Mouse (Mus musculus): ENCODE data around the gene Tfpi. TPM values are rescaled to one million over a fixed set of nuclear protein-coding genes. Genes with fewer than 3 reads are reported as not detected.
A peak's percentile ranks its signal among the peaks of the same experiment; 100 is the strongest.

Tfpi gene
- polyA plus RNA-seq, 1 experiment from 2014 or later = 14.1 TPM

DNA sequence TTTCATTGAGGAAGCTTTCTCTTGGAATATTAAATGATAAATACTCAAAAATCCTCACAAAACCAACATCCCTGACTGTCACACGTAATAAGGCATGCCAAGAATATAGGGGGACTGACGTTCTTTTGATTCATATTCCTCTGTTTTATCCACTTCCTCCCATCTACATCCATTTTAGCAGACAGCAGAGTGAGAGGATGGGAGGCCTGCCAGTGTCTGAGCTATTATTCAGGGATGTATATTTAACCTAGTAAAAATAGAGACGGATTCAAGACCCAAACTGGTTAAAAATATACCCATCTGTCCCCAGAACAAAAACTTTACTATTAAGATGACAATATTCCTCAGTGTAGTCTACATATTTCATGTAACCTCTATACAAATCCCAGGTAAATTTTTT lies 14.2 kb downstream of the Tfpi start:
- Histone ChIP-seq H3K27ac (ENCODE audit: low read length) (no peak overlapping the region), H3K9me3 (replicated peaks; ENCODE audit: control insufficient read depth, low read length, poor library complexity, severe bottlenecking) (no peaks in the 10 kb centered on the region)

GRCm38 (mm10) chr2:84459651-84460177 lies 16.9 kb downstream of the Tfpi start:
- Histone ChIP-seq H3K27me3 (ENCODE audit: control insufficient read depth, insufficient read depth, low read depth, low read length) (no peaks in the 10 kb centered on the region), H3K36me3 (ENCODE audit: control insufficient read depth, insufficient read depth, low read length) (no peaks in the 10 kb centered on the region), H3K27ac (ENCODE audit: low read length) (no peak overlapping the region), H3K9ac (ENCODE audit: low read depth, low read length) (no peak overlapping the region), H3K4me3 (ENCODE audit: low read depth, low read length) (no peak overlapping the region), H3K4me1 (ENCODE audit: control insufficient read depth, insufficient read depth, low read length) (no peaks in the 10 kb centered on the region), H3K4me2 (ENCODE audit: low read length) (no peak overlapping the region), H3K9me3 (replicated peaks; ENCODE audit: control insufficient read depth, low read length, poor library complexity, severe bottlenecking) (no peaks in the 10 kb centered on the region)
- WGBS = 60% methylated on average over 11 of the region's 11 CpGs
- no peak for ATAC-seq

More for the DNA sequence above, 14.2 kb downstream of the Tfpi start:
- Histone ChIP-seq H3K4me2 (ENCODE audit: low read length) (no peak overlapping the region), H3K36me3 (ENCODE audit: control insufficient read depth, insufficient read depth, low read length) (no peaks in the 10 kb centered on the region), H3K4me1 (ENCODE audit: control insufficient read depth, insufficient read depth, low read length) (no peaks in the 10 kb centered on the region), H3K4me3 (ENCODE audit: low read depth, low read length) (no peak overlapping the region), H3K27me3 (ENCODE audit: control insufficient read depth, insufficient read depth, low read depth, low read length) (no peaks in the 10 kb centered on the region), H3K9ac (ENCODE audit: low read depth, low read length) (no peak overlapping the region)
- ATAC-seq = no peak
- WGBS = 90% methylated on average over 3 of the region's 3 CpGs

DNA sequence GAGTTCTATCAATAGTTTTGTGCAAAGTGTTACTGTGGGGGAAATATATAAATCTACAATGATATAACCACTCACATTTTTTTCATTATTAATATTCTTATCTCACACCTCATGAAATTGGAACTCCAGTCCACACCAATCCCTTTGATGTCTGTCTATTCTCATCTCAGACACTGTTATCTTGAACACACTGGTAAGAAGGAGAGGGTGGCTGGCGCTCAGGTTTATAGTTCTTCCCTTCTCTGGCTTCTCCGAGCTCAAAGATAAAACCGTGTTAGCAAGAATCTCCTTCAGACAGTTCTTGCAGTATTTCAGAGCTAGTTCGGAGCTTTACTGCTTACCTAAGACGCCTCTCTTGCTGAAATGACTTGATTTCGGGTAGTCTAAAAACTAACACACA lies 19.4 kb downstream of the Tfpi start:
- WGBS = 80% methylated on average over 6 of the region's 6 CpGs
- no peak for ATAC-seq
- Histone ChIP-seq H3K9ac (ENCODE audit: low read depth, low read length) (no peak overlapping the region), H3K27ac (ENCODE audit: low read length) (no peak overlapping the region), H3K4me1 (ENCODE audit: control insufficient read depth, insufficient read depth, low read length) (no peaks in the 10 kb centered on the region), H3K4me2 (ENCODE audit: low read length) (no peak overlapping the region), H3K36me3 (ENCODE audit: control insufficient read depth, insufficient read depth, low read length) (no peaks in the 10 kb centered on the region), H3K4me3 (ENCODE audit: low read depth, low read length) (no peak overlapping the region), H3K27me3 (ENCODE audit: control insufficient read depth, insufficient read depth, low read depth, low read length) (no peaks in the 10 kb centered on the region), H3K9me3 (replicated peaks; ENCODE audit: control insufficient read depth, low read length, poor library complexity, severe bottlenecking) (no peaks in the 10 kb centered on the region)

GRCm38 (mm10) chr2:84455236-84455799 lies 21.3 kb downstream of the Tfpi start:
- Histone ChIP-seq H3K27me3 (ENCODE audit: control insufficient read depth, insufficient read depth, low read depth, low read length) (no peaks in the 10 kb centered on the region), H3K4me2 (ENCODE audit: low read length) (peak overlapping the region; percentile 9; the same call in 1 of the 2 replicates), H3K36me3 (ENCODE audit: control insufficient read depth, insufficient read depth, low read length) (no peaks in the 10 kb centered on the region), H3K27ac (ENCODE audit: low read length) (no peak overlapping the region), H3K9ac (ENCODE audit: low read depth, low read length) (no peak overlapping the region), H3K9me3 (replicated peaks; ENCODE audit: control insufficient read depth, low read length, poor library complexity, severe bottlenecking) (no peaks in the 10 kb centered on the region), H3K4me1 (ENCODE audit: control insufficient read depth, insufficient read depth, low read length) (no peaks in the 10 kb centered on the region), H3K4me3 (ENCODE audit: low read depth, low read length) (no peak overlapping the region)
- ATAC-seq = peak; percentile 79
- 11% methylated on average over 5 of the region's 5 CpGs for WGBS

GRCm38 (mm10) chr2:84454551-84455235 lies 21.9 kb downstream of the Tfpi start:
- H3K9me3 ChIP-seq (replicated peaks; ENCODE audit: control insufficient read depth, low read length, poor library complexity, severe bottlenecking) = no peaks in the 10 kb centered on the region
- no peak overlapping the region for H3K9ac ChIP-seq (ENCODE audit: low read depth, low read length)
- WGBS = 56% methylated on average over 10 of the region's 10 CpGs
- H3K36me3 ChIP-seq (ENCODE audit: control insufficient read depth, insufficient read depth, low read length) = no peaks in the 10 kb centered on the region
- H3K4me2 ChIP-seq (ENCODE audit: low read length) = peak overlapping the region; percentile 9; the same call in 1 of the 2 replicates
- no peak overlapping the region for H3K4me3 ChIP-seq (ENCODE audit: low read depth, low read length)
- no peaks in the 10 kb centered on the region for H3K4me1 ChIP-seq (ENCODE audit: control insufficient read depth, insufficient read depth, low read length)
- H3K27me3 ChIP-seq (ENCODE audit: control insufficient read depth, insufficient read depth, low read depth, low read length) = no peaks in the 10 kb centered on the region
- no peak overlapping the region for H3K27ac ChIP-seq (ENCODE audit: low read length)
- ATAC-seq = peak; percentile 72

DNA sequence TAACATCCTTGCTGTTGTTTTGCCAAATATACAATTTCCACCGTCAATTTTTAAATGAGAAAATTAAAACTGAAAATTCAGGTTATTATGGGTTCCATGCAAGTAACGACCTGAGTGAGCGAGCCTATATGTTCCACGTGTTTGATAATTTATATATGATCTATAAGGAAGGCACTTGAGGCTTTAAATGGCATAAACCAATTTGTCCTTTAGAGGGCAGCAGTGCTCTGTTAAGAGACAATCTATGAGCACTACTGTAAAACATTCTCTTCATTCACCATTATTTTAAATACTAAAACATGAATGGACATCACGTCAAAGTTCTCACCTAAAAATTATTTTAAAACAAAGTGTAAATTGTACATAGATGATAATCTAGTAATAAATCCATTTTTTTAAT lies 22.5 kb downstream of the Tfpi start:
- no peak overlapping the region for H3K27ac ChIP-seq (ENCODE audit: low read length)
- H3K4me1 ChIP-seq (ENCODE audit: control insufficient read depth, insufficient read depth, low read length) = no peaks in the 10 kb centered on the region
- no peak overlapping the region for H3K4me3 ChIP-seq (ENCODE audit: low read depth, low read length)
- no peaks in the 10 kb centered on the region for H3K27me3 ChIP-seq (ENCODE audit: control insufficient read depth, insufficient read depth, low read depth, low read length)
- WGBS = 15% methylated on average over 5 of the region's 5 CpGs
- peak; percentile 80; the same call in 1 of the 2 replicates for ATAC-seq
- H3K36me3 ChIP-seq (ENCODE audit: control insufficient read depth, insufficient read depth, low read length) = no peaks in the 10 kb centered on the region
- H3K9me3 ChIP-seq (replicated peaks; ENCODE audit: control insufficient read depth, low read length, poor library complexity, severe bottlenecking) = no peaks in the 10 kb centered on the region
- H3K9ac ChIP-seq (ENCODE audit: low read depth, low read length) = no peak overlapping the region
- no peak overlapping the region for H3K4me2 ChIP-seq (ENCODE audit: low read length)

GRCm38 (mm10) chr2:84445499-84445898 lies 31.1 kb downstream of the Tfpi start:
- no peak for ATAC-seq
- Histone ChIP-seq H3K9me3 (replicated peaks; ENCODE audit: control insufficient read depth, low read length, poor library complexity, severe bottlenecking) (no peaks in the 10 kb centered on the region), H3K9ac (ENCODE audit: low read depth, low read length) (no peak overlapping the region), H3K4me2 (ENCODE audit: low read length) (no peak overlapping the region), H3K4me3 (ENCODE audit: low read depth, low read length) (no peak overlapping the region), H3K27ac (ENCODE audit: low read length) (no peak overlapping the region), H3K27me3 (ENCODE audit: control insufficient read depth, insufficient read depth, low read depth, low read length) (no peaks in the 10 kb centered on the region), H3K36me3 (ENCODE audit: control insufficient read depth, insufficient read depth, low read length) (no peaks in the 10 kb centered on the region), H3K4me1 (ENCODE audit: control insufficient read depth, insufficient read depth, low read length) (no peaks in the 10 kb centered on the region)
- WGBS = 85% methylated on average over 1 of the region's 1 CpGs

DNA sequence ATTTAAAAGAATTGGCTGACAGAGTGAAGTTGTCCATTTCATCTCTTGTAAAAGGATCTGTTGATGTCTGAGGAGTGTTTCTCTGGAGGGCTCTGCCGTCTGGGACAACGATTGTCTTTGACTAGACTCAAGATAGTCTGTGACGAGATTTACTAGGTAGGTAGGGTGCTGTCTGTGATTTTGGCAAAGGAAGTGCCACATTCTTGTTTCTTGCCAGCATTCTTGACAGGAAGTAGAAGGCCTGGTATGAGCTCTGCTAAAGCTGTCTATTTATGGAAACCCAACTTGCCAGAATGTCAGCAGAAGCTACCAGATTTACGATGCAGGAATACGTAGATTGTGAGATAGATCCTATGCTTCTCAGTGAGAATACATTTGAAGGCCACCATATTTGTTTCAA lies 34.6 kb downstream of the Tfpi start:
- no peak for ATAC-seq
- H3K27me3 ChIP-seq (ENCODE audit: control insufficient read depth, insufficient read depth, low read depth, low read length) = no peaks in the 10 kb centered on the region
- H3K4me3 ChIP-seq (ENCODE audit: low read depth, low read length) = no peak overlapping the region
- no peak overlapping the region for H3K27ac ChIP-seq (ENCODE audit: low read length)
- WGBS = 89% methylated on average over 5 of the region's 5 CpGs
- no peaks in the 10 kb centered on the region for H3K9me3 ChIP-seq (replicated peaks; ENCODE audit: control insufficient read depth, low read length, poor library complexity, severe bottlenecking)
- H3K36me3 ChIP-seq (ENCODE audit: control insufficient read depth, insufficient read depth, low read length) = no peaks in the 10 kb centered on the region
- no peaks in the 10 kb centered on the region for H3K4me1 ChIP-seq (ENCODE audit: control insufficient read depth, insufficient read depth, low read length)
- H3K4me2 ChIP-seq (ENCODE audit: low read length) = no peak overlapping the region
- H3K9ac ChIP-seq (ENCODE audit: low read depth, low read length) = no peak overlapping the region

DNA sequence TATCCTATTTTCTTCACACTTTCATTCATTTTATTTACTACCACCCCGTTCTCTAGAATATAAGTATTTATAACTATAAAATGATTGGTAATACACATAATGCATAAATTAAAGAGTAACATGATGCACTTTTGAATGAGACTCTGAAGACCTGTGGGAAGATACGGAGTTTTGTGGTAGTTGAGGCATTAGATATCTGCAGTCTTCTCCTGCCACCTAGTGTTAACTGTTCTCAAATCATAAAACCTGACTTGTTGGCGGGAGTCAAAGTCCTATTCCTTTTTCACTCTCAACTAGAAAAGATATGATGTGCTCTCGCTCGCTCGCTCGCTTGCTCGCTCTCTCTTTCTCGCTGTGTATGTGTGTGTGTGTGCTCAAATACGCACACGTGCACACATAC lies 46.9 kb downstream of the Tfpi start:
- Histone ChIP-seq H3K27ac (ENCODE audit: low read length) (no peak overlapping the region), H3K4me3 (ENCODE audit: low read depth, low read length) (no peak overlapping the region)

More for the DNA sequence above, 46.9 kb downstream of the Tfpi start:
- Histone ChIP-seq H3K9ac (ENCODE audit: low read depth, low read length) (no peak overlapping the region), H3K4me2 (ENCODE audit: low read length) (no peak overlapping the region), H3K9me3 (replicated peaks; ENCODE audit: control insufficient read depth, low read length, poor library complexity, severe bottlenecking) (no peaks in the 10 kb centered on the region), H3K27me3 (ENCODE audit: control insufficient read depth, insufficient read depth, low read depth, low read length) (no peaks in the 10 kb centered on the region), H3K36me3 (ENCODE audit: control insufficient read depth, insufficient read depth, low read length) (no peaks in the 10 kb centered on the region), H3K4me1 (ENCODE audit: control insufficient read depth, insufficient read depth, low read length) (no peaks in the 10 kb centered on the region)
- peak; percentile 83 for ATAC-seq
- 49% methylated on average over 11 of the region's 11 CpGs for WGBS

Data from midbrain, embryonic 16.5 days (tissue).